Mouse (Mus musculus) heart, embryonic 13.5 days (tissue): ENCODE data around the gene Camta2. TPM values are rescaled to one million over a fixed set of nuclear protein-coding genes. Genes with fewer than 3 reads are reported as not detected.

Experiments used
- ATAC-seq: fragments of 200-750 bp; cut with Nextera tagmentation; 2 replicates; pipeline ENCODE4 v1.8.0; 2017; ENCODE audit warnings: moderate TSS enrichment; ENCODE audit not compliant: insufficient number of reproducible peaks, low FRiP score, low TSS enrichment; ENCODE audit errors: extremely low read depth
- H3K27ac ChIP-seq: fragments of 300-500 bp; sonication (generic); replicated peaks from 2 replicates; pipeline ENCODE4 v1.5.1; 2015; ENCODE audit warnings: moderate library complexity, mild to moderate bottlenecking, inconsistent platforms
- H3K27me3 ChIP-seq: fragments of 300-500 bp; sonication (generic); replicated peaks from 2 replicates; pipeline ENCODE4 v1.6.1; 2015; ENCODE audit warnings: mild to moderate bottlenecking, inconsistent platforms
- H3K36me3 ChIP-seq: fragments of 300-500 bp; sonication (generic); 2 replicates; pipeline ENCODE4 v1.6.1; 2015; ENCODE audit warnings: mild to moderate bottlenecking, inconsistent platforms
- H3K4me1 ChIP-seq: fragments of 300-500 bp; sonication (generic); 2 replicates; pipeline ENCODE4 v1.6.1; 2015; ENCODE audit warnings: inconsistent platforms
- H3K4me2 ChIP-seq: fragments of 300-500 bp; sonication (generic); 2 replicates; pipeline ENCODE4 v1.6.1; 2015; ENCODE audit warnings: inconsistent platforms, mild to moderate bottlenecking, moderate library complexity
- H3K4me3 ChIP-seq: fragments of 300-500 bp; sonication (generic); 2 replicates; pipeline ENCODE4 v1.5.1; 2015; ENCODE audit warnings: moderate library complexity, mild to moderate bottlenecking, inconsistent platforms
- H3K9ac ChIP-seq: fragments of 300-500 bp; sonication (generic); 2 replicates; pipeline ENCODE4 v1.6.1; 2015; ENCODE audit warnings: inconsistent platforms, mild to moderate bottlenecking, moderate library complexity
- H3K9me3 ChIP-seq: fragments of 300-500 bp; sonication (generic); 2 replicates; pipeline ENCODE4 v1.6.1; 2016; ENCODE audit warnings: inconsistent platforms
- WGBS: fragments of 180-500 bp; shearing (Covaris S2); methylation state at CpG from one replicate; pipeline ENCODE4 v1.1.7; 2015; ENCODE audit warnings: mixed read lengths; 5-methylcytosine and 5-hydroxymethylcytosine counted together
- polyA plus RNA-seq: library from polyadenylated mRNA; unstranded; fragments of >200 nt; fragmentation: Nextera tagmentation; extraction: Ambion mirVana; gene quantifications from 2 replicates; pipeline ENCODE4 v1.2.1, GENCODE M21; 2015

Gene Camta2
- 10.1 and 12.0 TPM in 2 replicates for polyA plus RNA-seq

DNA sequence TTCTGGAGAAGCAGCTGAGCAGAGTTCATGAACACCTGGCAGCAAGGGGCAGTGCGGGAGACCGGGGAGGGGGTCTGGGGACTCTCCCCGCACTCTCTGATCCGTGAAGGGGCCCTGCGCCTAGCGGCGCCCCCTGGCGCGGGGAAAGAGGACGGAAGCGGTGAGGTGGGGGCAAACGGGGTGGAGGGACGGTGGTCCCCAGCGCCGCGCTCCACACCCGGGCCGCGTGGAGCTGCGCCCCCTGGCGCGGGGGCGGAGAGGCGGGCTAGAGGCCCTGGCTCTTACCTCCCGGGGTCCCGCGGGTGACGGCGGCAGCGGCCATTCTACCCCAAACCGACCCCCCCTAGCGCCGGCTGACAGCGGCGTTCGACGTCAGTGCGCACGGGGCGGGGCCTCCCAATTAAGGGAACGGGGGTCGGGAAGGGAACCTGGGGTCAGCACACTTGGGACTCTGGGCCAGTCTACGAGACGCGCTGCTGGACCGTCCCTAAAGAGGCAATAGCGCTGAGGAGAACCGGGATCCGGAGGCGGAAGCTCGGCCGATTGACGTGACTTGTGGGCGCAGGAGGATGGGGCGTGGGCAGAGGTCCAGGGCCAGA is at the start of gene Camta2:
Gene Camta2 (minus strand): TSS at position 505 of the 599 bp plus-strand sequence.
- H3K9me3 ChIP-seq = no peaks in the 10 kb centered on the region
- H3K4me3 ChIP-seq = peak within 1 kb of the TSS; percentile 82
- H3K27me3 ChIP-seq = no peaks in the 10 kb centered on the region
- peaks cover 29% of the 10 kb centered on the region for H3K36me3 ChIP-seq
- H3K4me2 ChIP-seq = peak within 1 kb of the TSS; percentile 91
- WGBS = under 1% methylated on average over 55 of the region's 55 CpGs
- peaks cover 29% of the 10 kb centered on the region for H3K4me1 ChIP-seq
- peak within 1 kb of the TSS; percentile 85 for H3K9ac ChIP-seq
- peak within 1 kb of the TSS; percentile 85 for H3K27ac ChIP-seq
- peak; percentile 80 for ATAC-seq

DNA sequence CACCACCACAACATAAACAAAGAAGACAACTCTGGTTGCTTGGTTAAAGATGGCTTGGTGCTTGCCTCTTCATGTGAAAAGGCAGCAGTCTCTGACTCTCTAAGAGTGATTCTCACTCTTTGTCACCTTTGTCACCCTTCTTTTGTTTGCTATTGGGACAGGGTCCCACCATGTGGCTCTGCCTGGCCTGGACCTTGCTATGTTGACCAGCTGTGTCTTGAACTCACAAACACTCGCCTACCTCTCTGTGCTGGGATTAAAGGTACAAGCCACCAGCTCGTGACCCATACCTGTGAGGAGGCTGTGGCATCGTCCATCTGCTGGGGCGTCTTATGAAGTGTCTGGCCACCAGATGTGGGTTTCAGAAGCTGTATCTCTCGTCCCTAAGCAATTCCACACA is 45.4 kb upstream of the Camta2 start:
- H3K4me3 ChIP-seq = no peak overlapping the region
- peaks cover 17% of the 10 kb centered on the region for H3K36me3 ChIP-seq
- H3K4me1 ChIP-seq = peaks cover 5% of the 10 kb centered on the region; the same call in 1 of the 2 replicates
- WGBS = 53% methylated on average over 5 of the region's 5 CpGs
- no peaks in the 10 kb centered on the region for H3K9me3 ChIP-seq
- H3K4me2 ChIP-seq = no peak overlapping the region
- ATAC-seq = no peak
- no peak overlapping the region for H3K9ac ChIP-seq
- H3K27me3 ChIP-seq = no peaks in the 10 kb centered on the region
- H3K27ac ChIP-seq = no peak overlapping the region

DNA sequence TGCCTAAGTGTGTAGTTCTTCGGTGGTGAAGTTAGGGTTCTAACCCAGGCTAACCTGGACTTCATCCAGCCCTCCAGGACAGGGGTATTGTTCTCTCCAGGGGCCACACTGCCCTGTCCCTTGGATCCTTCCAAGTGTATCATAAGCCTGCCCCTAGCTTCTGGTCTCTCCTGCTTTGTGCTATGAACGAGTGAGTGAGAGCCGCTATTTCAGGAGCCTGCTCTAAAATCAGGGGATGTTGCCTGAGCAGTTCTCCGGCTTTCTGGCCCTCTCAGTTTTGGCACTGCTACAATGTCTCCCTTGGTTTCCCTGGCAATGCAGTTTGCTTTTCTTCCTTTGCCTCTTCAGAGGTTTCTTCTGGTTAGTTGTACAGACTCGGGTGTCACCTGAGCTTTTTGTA is 43.3 kb upstream of the Camta2 start:
- H3K27ac ChIP-seq = no peak overlapping the region
- 48% methylated on average over 5 of the region's 5 CpGs for WGBS
- peaks cover 38% of the 10 kb centered on the region for H3K36me3 ChIP-seq
- H3K4me2 ChIP-seq = no peak overlapping the region
- no peaks in the 10 kb centered on the region for H3K27me3 ChIP-seq
- ATAC-seq = no peak
- H3K9ac ChIP-seq = no peak overlapping the region
- H3K4me3 ChIP-seq = no peak overlapping the region
- H3K4me1 ChIP-seq = peaks cover 5% of the 10 kb centered on the region; the same call in 1 of the 2 replicates
- no peaks in the 10 kb centered on the region for H3K9me3 ChIP-seq

DNA sequence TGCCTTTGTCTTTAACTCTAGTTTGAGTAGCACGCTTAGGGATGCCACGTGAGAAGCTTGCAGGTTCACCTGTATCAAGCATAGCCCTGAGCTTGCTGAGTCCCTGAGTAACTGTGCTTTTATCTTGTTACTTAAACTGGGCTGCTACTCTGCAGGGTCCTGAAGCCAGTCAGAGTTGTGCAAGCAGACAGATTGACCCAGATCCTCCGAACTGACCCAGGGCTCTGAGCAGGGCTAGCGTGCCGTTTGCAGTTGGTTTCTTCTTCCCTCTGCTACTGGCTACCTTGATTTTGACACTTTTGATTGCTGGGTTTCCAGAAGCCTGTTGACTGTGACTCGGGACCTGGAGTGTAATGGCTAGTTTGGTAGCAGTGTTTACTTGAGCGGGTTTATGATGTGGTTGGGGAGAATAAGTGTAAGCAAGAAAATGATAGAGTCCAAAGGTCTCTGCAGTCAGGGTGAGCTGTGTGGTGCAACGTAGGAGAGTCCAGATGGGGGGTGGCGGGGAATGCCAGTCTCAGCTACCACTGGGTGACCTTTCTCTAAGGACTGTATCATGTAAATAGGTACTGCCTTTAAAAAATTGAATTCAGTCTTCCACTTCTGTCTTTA is 42.6 kb upstream of the Camta2 start:
- no peak overlapping the region for H3K27ac ChIP-seq
- peaks cover 5% of the 10 kb centered on the region; the same call in 1 of the 2 replicates for H3K4me1 ChIP-seq
- H3K4me2 ChIP-seq = no peak overlapping the region
- no peaks in the 10 kb centered on the region for H3K9me3 ChIP-seq
- no peak overlapping the region for H3K9ac ChIP-seq
- H3K4me3 ChIP-seq = no peak overlapping the region
- H3K36me3 ChIP-seq = peaks cover 45% of the 10 kb centered on the region
- no peak for ATAC-seq
- 76% methylated on average over 9 of the region's 9 CpGs for WGBS
- H3K27me3 ChIP-seq = no peaks in the 10 kb centered on the region

DNA sequence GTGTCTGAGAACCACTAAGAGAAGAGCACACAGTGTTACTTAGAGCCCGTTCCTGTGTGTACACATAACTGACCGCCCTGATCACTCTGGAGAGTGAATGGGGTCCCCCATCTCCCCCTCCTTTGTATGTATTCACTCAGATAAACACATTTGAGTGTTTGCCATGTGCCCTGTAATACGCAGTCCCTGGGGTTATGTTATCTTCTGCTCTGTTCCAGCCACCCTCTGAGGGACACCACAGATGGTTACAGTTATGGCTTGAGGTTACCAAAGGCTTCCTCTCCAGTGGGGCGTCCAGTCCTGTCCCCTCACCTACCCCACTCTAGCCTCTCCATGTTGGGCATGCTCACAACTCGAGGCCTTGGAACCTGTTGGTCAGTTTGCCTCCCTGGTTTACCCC is 39.5 kb upstream of the Camta2 start:
- Histone ChIP-seq H3K27me3 (no peaks in the 10 kb centered on the region), H3K27ac (no peak overlapping the region), H3K36me3 (peaks cover 76% of the 10 kb centered on the region), H3K4me3 (no peak overlapping the region), H3K4me1 (no peaks in the 10 kb centered on the region), H3K4me2 (no peak overlapping the region), H3K9me3 (no peaks in the 10 kb centered on the region), H3K9ac (no peak overlapping the region)
- ATAC-seq = no peak
- 77% methylated on average over 5 of the region's 5 CpGs for WGBS

DNA sequence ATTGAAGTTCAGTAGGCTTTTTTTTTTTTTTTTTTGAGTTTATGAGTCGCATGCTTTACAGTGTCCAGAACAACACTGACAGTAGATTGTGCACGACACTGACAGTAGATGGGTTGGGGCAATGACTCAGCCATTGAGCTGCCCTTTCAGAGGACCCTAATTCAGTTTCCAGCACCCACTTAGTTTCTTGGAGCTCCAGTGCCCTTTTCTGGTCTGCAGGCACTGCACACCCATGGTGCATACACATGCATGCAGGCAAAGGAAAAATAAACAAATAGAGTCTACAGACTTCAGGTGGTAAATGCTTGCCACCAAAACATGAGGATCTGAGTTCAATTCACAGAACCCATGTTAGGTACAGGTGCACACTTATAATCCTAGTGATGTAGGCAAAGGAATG is 38.7 kb upstream of the Camta2 start:
- Histone ChIP-seq H3K9me3 (no peaks in the 10 kb centered on the region), H3K27ac (no peak overlapping the region), H3K9ac (no peak overlapping the region), H3K4me3 (no peak overlapping the region), H3K27me3 (no peaks in the 10 kb centered on the region), H3K36me3 (peaks cover 84% of the 10 kb centered on the region), H3K4me2 (no peak overlapping the region), H3K4me1 (no peaks in the 10 kb centered on the region)
- no peak for ATAC-seq
- 83% methylated on average over 2 of the region's 2 CpGs for WGBS

DNA sequence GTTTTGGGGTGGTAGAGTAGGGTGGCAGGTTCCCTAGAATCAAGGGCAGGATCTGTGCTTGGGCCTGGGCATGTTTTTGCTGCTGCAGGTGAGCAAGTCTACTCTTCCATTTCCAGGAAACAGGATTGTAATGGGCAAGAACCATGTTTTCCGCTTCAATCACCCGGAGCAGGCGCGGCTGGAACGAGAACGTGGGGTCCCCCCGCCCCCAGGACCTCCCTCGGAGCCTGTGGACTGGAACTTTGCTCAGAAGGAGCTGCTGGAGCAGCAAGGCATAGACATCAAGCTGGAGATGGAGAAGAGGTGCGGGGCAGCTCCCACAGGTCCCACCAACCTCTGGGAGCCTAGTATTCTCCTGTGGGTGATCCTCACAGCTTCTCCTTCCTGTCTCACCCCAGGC is 36.8 kb upstream of the Camta2 start:
- no peak overlapping the region for H3K9ac ChIP-seq
- H3K36me3 ChIP-seq = peaks cover 97% of the 10 kb centered on the region
- no peaks in the 10 kb centered on the region for H3K27me3 ChIP-seq
- H3K27ac ChIP-seq = no peak overlapping the region
- no peaks in the 10 kb centered on the region for H3K4me1 ChIP-seq
- no peak overlapping the region for H3K4me2 ChIP-seq
- H3K9me3 ChIP-seq = no peaks in the 10 kb centered on the region
- 87% methylated on average over 9 of the region's 9 CpGs for WGBS
- H3K4me3 ChIP-seq = no peak overlapping the region
- no peak for ATAC-seq

DNA sequence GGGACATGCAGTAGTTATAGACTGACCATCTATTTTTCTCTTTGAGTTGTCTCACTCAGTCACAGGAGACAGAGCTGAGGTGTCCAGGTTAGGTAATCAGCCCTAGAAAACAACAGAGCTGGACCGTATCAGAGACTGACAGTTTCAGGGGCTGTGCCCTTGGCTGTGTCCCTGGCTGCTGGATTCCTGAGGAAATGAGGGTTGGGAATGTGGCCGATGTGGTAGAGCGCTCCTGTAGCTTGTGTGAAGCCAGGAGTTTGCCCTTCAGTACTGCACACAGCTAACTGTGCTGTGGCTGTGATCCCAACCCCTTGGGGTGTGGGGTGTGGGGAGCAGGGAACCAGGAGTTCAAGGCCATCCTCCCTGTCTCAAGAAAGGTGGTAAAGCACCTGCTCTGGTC is 33.2 kb upstream of the Camta2 start:
- 80% methylated on average over 3 of the region's 3 CpGs for WGBS

DNA sequence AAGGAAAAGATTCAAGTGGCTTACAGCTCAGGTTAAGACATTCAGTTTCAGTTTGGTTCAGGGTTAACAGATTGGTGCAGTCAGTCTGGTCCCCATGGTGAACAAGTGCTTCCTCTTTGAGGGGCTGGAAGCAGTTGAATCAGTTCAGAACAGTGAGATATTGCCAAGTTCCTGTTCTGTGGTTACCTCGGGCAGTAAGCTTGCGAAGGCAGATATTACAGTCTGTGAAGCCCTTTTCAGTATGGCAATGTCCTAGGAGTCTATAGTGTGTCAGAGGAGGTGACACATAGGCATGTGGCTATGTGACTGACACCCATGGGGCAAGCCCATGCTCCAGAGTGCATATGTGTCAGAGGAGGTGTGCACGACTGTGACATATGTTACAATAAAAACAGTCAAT is 32.7 kb upstream of the Camta2 start:
- Histone ChIP-seq H3K4me3 (no peak overlapping the region), H3K4me1 (no peaks in the 10 kb centered on the region), H3K27ac (0 out of 2 replicates have a peak overlapping the region, but pooled peaks have one; percentile 20), H3K4me2 (no peak overlapping the region), H3K9ac (no peak overlapping the region), H3K36me3 (peaks cover 100% of the 10 kb centered on the region), H3K27me3 (no peaks in the 10 kb centered on the region), H3K9me3 (no peaks in the 10 kb centered on the region)
- WGBS = 79% methylated on average over 3 of the region's 3 CpGs
- ATAC-seq = no peak

More for the DNA sequence above, 33.2 kb upstream of the Camta2 start:
- H3K4me3 ChIP-seq = no peak overlapping the region
- H3K9ac ChIP-seq = no peak overlapping the region
- H3K27ac ChIP-seq = no peak overlapping the region
- ATAC-seq = no peak
- H3K27me3 ChIP-seq = no peaks in the 10 kb centered on the region
- H3K4me1 ChIP-seq = no peaks in the 10 kb centered on the region
- peaks cover 100% of the 10 kb centered on the region for H3K36me3 ChIP-seq
- no peaks in the 10 kb centered on the region for H3K9me3 ChIP-seq
- no peak overlapping the region for H3K4me2 ChIP-seq

DNA sequence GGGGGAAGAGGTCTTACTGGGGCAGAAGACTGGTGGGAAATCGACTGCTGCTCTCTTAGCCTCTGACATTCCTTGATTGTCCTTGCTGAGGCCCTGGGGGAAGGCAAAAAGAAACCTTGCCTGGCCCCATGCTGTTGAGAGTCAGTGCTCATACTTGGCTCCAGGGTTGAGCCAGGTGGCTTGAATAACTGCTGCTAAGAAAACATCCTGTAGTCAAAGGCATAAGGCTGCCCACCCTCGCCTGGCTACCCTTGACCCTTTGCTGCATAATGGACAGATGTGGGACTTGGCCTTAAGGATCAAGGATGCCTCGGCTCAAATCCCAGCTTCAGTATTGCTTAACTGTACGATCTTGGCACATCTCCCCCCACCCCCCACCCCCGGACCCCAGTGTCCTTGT is 30.6 kb upstream of the Camta2 start:
- Histone ChIP-seq H3K9me3 (no peaks in the 10 kb centered on the region), H3K9ac (no peak overlapping the region), H3K4me1 (no peaks in the 10 kb centered on the region), H3K4me2 (no peak overlapping the region), H3K36me3 (peaks cover 92% of the 10 kb centered on the region), H3K27me3 (no peaks in the 10 kb centered on the region), H3K4me3 (no peak overlapping the region), H3K27ac (no peak overlapping the region)
- 81% methylated on average over 5 of the region's 5 CpGs for WGBS
- ATAC-seq = no peak

DNA sequence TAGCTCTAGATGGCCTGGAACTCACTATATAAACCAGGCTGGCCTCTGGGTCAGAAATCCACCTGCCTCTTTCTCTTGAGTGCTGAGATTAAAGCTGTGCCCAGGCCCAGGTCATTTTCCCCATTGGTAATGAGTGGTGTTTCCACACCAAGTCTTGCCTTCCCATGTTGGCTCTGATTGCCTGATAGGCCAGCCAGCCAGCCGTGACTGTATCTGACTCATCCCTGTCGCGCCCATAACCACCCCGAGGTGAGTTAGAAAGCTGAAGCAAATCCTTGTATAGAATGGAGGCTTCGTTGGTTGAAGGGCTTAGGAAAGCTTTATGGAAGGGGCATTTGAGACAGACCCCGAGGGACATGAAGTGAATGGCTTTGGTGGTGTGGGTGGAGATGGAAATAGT is 27.9 kb upstream of the Camta2 start:
- 81% methylated on average over 6 of the region's 6 CpGs for WGBS
- H3K27ac ChIP-seq = no peak overlapping the region

DNA sequence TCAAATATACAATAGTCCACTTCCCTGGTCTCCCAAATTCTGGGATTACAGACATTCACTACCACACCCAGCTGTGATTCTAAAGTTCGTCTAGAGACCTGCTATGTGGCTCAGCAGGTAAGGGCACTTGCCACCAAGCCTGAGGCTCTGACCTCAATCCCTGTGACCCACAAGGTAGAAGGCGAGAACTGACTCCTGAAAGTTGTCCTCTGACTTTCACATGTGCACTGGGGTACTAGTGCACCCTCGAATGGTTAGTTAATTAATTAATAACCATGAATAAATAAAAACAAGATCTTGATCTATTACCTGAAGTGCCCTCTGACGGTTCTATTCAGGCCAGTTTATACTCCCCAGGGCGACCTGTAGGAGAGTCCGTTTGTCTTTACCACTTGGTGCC is 25.3 kb upstream of the Camta2 start:
- 80% methylated on average over 6 of the region's 6 CpGs for WGBS
- no peak overlapping the region for H3K9ac ChIP-seq
- H3K27me3 ChIP-seq = no peaks in the 10 kb centered on the region
- H3K27ac ChIP-seq = no peak overlapping the region
- H3K4me3 ChIP-seq = no peak overlapping the region
- peaks cover 6% of the 10 kb centered on the region; the same call in 1 of the 2 replicates for H3K4me1 ChIP-seq
- no peak for ATAC-seq
- peaks cover 91% of the 10 kb centered on the region for H3K36me3 ChIP-seq
- H3K9me3 ChIP-seq = no peaks in the 10 kb centered on the region
- no peak overlapping the region for H3K4me2 ChIP-seq

More for the DNA sequence above, 27.9 kb upstream of the Camta2 start:
- ATAC-seq = no peak
- H3K9me3 ChIP-seq = no peaks in the 10 kb centered on the region
- no peak overlapping the region for H3K4me3 ChIP-seq
- H3K4me2 ChIP-seq = no peak overlapping the region
- peaks cover 6% of the 10 kb centered on the region; the same call in 1 of the 2 replicates for H3K4me1 ChIP-seq
- H3K27me3 ChIP-seq = no peaks in the 10 kb centered on the region
- H3K36me3 ChIP-seq = peaks cover 91% of the 10 kb centered on the region
- no peak overlapping the region for H3K9ac ChIP-seq
